Mouse (Mus musculus): ENCODE data around the gene Fgfr2.

GRCm38 (mm10) chr7:130831586-130831985, 2291.6 kb downstream of the Fgfr2 start:
- no peak for TF ChIP-seq CTCF (IDR thresholded peaks at IDR 0.05; ENCODE audit: borderline replicate concordance, extremely low read depth, insufficient read depth, insufficient read length)
- TF ChIP-seq POLR2A (IDR thresholded peaks at IDR 0.05; ENCODE audit: borderline replicate concordance, extremely low read depth, insufficient read depth, insufficient read length, poor library complexity, severe bottlenecking): no peak

Measured in brain, embryonic 14.5 days (tissue).